Mouse (Mus musculus) MEL-GATA-1-ER (cell line): ENCODE data around the gene Hdhd5.

Experiments
- DNase-seq: peaks from one replicate; pipeline ENCODE4 v3.0.0-alpha.2; 2012; ENCODE audit warnings: low read depth; ENCODE audit errors: extremely low read depth

The Hdhd5 gene

GRCm38 (mm10) chr6:120536337-120536736, 5.2 kb upstream of the Hdhd5 start:
- no peak for DNase-seq

GRCm38 (mm10) chr6:120532594-120532993, 1.5 kb upstream of the Hdhd5 start:
- DNase-seq: no peak

- no peak for DNase-seq
Measured at GRCm38 (mm10) chr6:120529123-120529522, 2.0 kb downstream of the Hdhd5 start.

GRCm38 (mm10) chr6:120524796-120525195, 6.3 kb downstream of the Hdhd5 start:
- no peak for DNase-seq

- no peak for DNase-seq
Measured at GRCm38 (mm10) chr6:120519647-120520046, 11.5 kb downstream of the Hdhd5 start.

GRCm38 (mm10) chr6:120517311-120517710, 13.8 kb downstream of the Hdhd5 start:
- no peak for DNase-seq

GRCm38 (mm10) chr6:120516879-120517278, 14.2 kb downstream of the Hdhd5 start:
- no peak for DNase-seq

- peak; percentile 84 for DNase-seq
Measured at GRCm38 (mm10) chr6:120516422-120516821, 14.7 kb downstream of the Hdhd5 start.

- no peak for DNase-seq
Measured at GRCm38 (mm10) chr6:120511212-120511611, 19.9 kb downstream of the Hdhd5 start.

- DNase-seq: no peak
Measured at GRCm38 (mm10) chr6:120510425-120510824, 20.7 kb downstream of the Hdhd5 start.

- DNase-seq: no peak
Measured at GRCm38 (mm10) chr6:120509975-120510374, 21.1 kb downstream of the Hdhd5 start.

GRCm38 (mm10) chr6:120508645-120509044, 22.5 kb downstream of the Hdhd5 start:
- DNase-seq: no peak

- no peak for DNase-seq
Measured at GRCm38 (mm10) chr6:120505531-120505930, 25.6 kb downstream of the Hdhd5 start.

- no peak for DNase-seq
Measured at GRCm38 (mm10) chr6:120504051-120504450, 27.1 kb downstream of the Hdhd5 start.

- DNase-seq: no peak
Measured at GRCm38 (mm10) chr6:120496544-120496943, 34.6 kb downstream of the Hdhd5 start.

GRCm38 (mm10) chr6:120493374-120494181, 37.5 kb downstream of the Hdhd5 start, which contains the start of gene Tmem121b:
Gene Tmem121b (minus strand): TSS chr6:120493807.
- DNase-seq: no peak

GRCm38 (mm10) chr6:120492499-120493373, 38.4 kb downstream of the Hdhd5 start:
- no peak for DNase-seq

- DNase-seq: no peak
Measured at GRCm38 (mm10) chr6:120491862-120492498, 39.1 kb downstream of the Hdhd5 start.

- DNase-seq: no peak
Measured at GRCm38 (mm10) chr6:120491064-120491463, 40.1 kb downstream of the Hdhd5 start.

GRCm38 (mm10) chr6:120489461-120489860, 41.7 kb downstream of the Hdhd5 start:
- DNase-seq: no peak

- DNase-seq: no peak
Measured at GRCm38 (mm10) chr6:120488647-120489046, 42.5 kb downstream of the Hdhd5 start.

GRCm38 (mm10) chr6:120486051-120486510, 45.0 kb downstream of the Hdhd5 start:
- no peak for DNase-seq
